Mouse (Mus musculus): ENCODE measurements around the gene Esr2.
"Not testable (repeated sequence)": the region's sequence is repeated elsewhere in the genome, so short reads cannot be mapped to it uniquely, and the experiment has no call there.

Gene Esr2

DNA sequence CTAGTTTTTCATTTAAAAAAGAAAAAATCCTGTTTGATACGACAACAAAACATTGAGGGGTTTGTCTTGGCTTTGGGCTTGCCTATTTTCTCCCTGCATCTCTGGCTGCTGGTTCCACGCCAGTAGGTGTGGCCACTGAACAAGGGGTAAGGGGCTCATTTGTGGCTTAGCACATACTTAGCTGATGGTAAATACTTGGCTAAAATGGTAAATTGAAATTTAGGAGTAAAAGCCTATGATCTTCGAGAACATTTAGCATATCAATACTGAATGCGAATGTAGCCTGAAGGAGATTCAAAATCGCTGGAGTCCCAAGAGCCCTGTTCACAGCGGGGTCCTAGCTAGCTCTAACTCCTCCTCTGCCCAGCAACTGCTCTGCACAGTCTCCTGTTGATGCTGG is 40.4 kb downstream of the Esr2 start:
- no peak for DNase-seq

GRCm38 (mm10) chr12:76133081-76133480 is 44.0 kb downstream of the Esr2 start:
- DNase-seq = not testable (repeated sequence)

GRCm38 (mm10) chr12:76132591-76132990 is 44.5 kb downstream of the Esr2 start:
- no peak for DNase-seq

GRCm38 (mm10) chr12:76130891-76131290 is 46.2 kb downstream of the Esr2 start:
- no peak for DNase-seq

DNA sequence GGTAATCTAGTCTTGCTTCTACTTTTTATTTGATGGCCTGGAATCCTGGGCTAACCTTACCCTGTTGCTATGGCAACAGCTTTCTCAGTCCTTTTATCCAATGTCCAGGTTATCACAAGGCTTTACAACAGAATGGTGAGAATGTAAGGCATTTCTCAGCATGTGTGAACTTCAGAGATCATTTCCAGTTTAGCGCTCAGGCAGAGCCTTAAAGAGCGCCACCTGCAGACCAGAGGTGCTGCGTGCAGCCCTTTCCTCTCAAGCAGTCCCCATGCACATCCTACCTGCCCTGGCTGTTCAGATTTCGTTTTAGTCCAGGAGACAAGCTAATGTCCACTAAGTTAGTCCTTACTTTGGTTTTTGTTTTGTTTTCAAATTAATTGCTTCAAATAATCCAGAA is 46.8 kb downstream of the Esr2 start:
- DNase-seq = peak; percentile 27 to 67

DNA sequence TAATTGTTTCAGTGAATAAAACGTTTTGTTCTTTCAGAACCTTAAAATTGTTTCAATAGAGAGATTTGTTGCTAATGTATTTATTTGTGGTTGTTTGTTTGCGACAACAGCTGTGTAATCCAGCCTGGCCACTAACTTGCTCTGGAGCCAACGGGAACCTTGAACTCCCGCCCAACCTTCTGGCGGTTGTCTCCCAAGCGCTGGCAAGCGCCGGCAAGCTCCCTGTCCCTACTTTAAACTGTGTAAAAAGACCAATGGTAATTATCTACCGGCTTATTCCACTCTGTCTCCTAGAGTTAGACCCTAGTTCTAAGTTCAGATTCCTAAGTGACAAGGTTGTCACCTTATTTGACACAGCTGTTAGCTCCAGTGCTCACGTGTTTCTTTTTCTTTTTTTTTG is 48.2 kb downstream of the Esr2 start:
- DNase-seq = peak; percentile 46 to 69

- peak in 1 of 2 experiments; percentile 32 for DNase-seq
Observed at GRCm38 (mm10) chr12:76128306-76128705, 48.8 kb downstream of the Esr2 start.

- no peak for DNase-seq
Observed at GRCm38 (mm10) chr12:76123223-76123622, 53.8 kb downstream of the Esr2 start.

GRCm38 (mm10) chr12:76117632-76118153 is 59.4 kb downstream of the Esr2 start:
- DNase-seq = peak; percentile 64 to 78

GRCm38 (mm10) chr12:76116577-76116976 is 60.5 kb downstream of the Esr2 start:
- DNase-seq = no peak

- DNase-seq = peak in 1 of 2 experiments; percentile 36
Observed at GRCm38 (mm10) chr12:76111046-76111445, 66.0 kb downstream of the Esr2 start.

- no peak for DNase-seq
Observed at GRCm38 (mm10) chr12:76109646-76110405, 67.2 kb downstream of the Esr2 start.

DNA sequence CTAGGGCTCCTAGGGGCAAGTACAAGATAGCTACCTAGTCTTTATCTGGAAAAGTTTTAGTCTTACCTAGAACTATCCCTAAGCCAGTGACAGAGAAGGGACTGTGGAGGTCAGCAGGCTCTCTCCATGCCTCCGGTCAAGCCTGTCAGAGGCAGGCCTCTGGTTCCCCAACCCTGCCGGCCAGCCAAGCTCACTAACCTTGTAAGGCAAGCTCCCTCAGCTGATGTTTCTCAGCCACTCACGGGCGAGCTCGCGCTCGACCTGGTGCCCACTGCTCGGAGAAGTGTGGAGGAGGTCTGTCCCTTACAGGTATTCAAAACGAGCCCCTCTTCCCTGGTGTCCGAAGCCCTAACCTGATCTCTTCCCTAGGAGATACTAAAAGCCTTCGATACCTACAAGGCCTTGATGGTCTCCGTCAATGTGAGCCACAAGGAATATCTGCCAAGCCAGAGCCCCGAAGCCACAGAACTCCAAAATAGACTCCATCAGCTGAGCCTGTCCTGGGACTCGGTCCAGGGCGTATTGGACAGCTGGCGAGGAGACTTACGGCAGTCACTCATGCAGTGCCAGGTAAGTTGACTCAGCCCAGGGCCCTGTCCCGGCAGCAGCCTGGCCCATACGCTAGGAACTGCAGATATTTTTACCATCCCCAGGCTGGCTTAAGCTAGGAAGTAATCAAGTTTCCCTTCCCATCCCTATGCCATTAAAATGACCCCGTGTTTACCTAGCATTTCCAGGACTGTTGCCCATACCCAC is 72.3 kb downstream of the Esr2 start:
- DNase-seq = no peak

- no peak for DNase-seq
Observed at GRCm38 (mm10) chr12:76102621-76103020, 74.4 kb downstream of the Esr2 start.

- DNase-seq = peak; percentile 21 to 38
Observed at GRCm38 (mm10) chr12:76095117-76096035, 81.7 kb downstream of the Esr2 start.

GRCm38 (mm10) chr12:76093613-76094588 is 83.2 kb downstream of the Esr2 start:
- no peak for DNase-seq

DNA sequence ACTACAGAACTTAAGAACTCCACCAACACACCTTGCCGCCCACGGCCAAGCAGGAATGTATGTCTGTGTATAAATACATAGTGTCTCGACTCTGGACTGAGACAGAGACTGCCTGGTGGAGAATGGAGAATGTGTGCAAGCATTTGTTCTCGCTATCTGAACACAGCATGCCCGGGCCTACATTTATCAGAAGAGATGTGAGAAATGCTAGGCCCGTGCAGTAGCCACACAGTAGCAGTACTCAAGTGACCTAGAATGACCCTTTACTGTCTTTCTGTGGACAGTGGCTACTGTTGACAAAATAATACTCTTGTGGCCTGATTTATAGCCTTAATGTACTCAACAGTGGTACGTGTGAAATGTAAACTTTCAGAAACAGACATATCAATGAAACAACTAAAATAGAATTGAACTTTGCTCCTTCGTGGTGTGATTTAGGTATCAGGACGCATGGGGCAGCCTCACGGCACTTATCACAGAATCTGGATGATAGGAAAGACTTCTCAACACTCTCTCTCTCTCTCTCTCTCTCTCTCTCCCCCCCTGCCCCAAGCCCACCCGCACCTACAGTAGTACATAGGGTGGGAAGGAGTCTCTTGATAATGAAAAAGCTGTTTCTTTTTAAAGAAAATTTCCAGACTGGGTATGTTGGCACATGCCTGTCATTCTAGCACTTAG is 84.1 kb downstream of the Esr2 start:
- DNase-seq = no peak

- no peak for DNase-seq
Observed at GRCm38 (mm10) chr12:76087025-76087424, 90.0 kb downstream of the Esr2 start.

DNA sequence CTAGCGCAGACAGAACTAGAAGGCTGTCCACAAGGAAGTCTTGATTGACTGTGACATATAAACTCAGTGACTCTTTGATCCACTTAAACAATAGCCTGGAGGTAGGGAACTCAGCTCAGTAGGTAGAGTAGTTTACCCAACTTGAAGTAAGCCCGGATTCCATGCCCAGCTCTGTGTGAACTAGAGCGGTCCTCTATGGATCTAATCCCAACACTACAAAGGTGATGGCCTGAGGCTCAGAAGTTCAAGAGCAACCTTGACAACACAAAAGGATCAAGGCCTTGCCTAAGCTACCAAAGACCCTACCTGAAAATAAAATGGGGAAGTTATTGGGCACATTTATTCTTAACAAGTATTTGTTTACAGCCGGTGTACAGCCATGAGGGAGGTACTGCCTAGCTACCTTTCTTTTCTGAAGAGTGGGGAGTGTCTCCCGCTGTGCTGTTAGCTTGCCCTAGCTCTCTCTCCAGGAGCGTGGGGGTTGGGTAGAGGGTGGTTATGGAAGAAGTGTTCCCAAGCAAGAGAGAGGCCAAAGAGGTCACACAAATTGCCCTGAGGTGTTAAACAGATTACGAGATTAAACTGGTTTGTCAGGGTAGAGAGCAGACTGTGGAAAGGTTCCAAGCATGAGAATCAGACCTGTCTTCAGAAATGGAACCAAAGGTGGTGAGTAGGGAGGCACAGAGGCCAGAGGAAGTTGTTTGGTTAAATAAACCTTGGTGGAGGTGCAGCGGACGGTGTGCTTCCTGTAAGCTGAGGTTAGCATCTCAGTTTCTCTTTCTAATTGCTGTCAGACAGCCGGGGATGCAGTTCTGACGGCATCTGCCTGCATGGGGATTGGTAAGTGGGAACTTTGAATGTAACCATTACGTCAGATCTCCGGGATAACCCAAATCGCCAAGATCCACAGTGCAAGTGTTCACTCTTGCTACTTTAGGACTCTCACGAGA is 90.8 kb downstream of the Esr2 start:
- DNase-seq = peak; percentile 49

- DNase-seq = no peak
Observed at GRCm38 (mm10) chr12:76085066-76085465, 92.0 kb downstream of the Esr2 start.

Data from kidney, postnatal 36 days (tissue).